Mouse (Mus musculus) heart, adult 2 months (tissue): ENCODE data around the gene Irak2.

Experiments
- CTCF ChIP-seq: fragments of 200-600 bp; IDR thresholded peaks from 2 replicates; pipeline ENCODE4 v1.8.1; 2022; ENCODE audit warnings: antibody characterized with exemption, mild to moderate bottlenecking, moderate library complexity
- EP300 ChIP-seq: fragments of 200-500 bp; IDR thresholded peaks from 2 replicates; pipeline ENCODE4 v1.6.1; 2011; ENCODE audit warnings: low read depth, low read length, control low read depth; ENCODE audit not compliant: insufficient read depth
- POLR2A ChIP-seq: fragments of 200-500 bp; IDR thresholded peaks from 2 replicates; pipeline ENCODE4 v1.6.1; 2011; ENCODE audit warnings: mild to moderate bottlenecking, low read depth, low read length, control low read depth; ENCODE audit not compliant: insufficient read depth

DNA sequence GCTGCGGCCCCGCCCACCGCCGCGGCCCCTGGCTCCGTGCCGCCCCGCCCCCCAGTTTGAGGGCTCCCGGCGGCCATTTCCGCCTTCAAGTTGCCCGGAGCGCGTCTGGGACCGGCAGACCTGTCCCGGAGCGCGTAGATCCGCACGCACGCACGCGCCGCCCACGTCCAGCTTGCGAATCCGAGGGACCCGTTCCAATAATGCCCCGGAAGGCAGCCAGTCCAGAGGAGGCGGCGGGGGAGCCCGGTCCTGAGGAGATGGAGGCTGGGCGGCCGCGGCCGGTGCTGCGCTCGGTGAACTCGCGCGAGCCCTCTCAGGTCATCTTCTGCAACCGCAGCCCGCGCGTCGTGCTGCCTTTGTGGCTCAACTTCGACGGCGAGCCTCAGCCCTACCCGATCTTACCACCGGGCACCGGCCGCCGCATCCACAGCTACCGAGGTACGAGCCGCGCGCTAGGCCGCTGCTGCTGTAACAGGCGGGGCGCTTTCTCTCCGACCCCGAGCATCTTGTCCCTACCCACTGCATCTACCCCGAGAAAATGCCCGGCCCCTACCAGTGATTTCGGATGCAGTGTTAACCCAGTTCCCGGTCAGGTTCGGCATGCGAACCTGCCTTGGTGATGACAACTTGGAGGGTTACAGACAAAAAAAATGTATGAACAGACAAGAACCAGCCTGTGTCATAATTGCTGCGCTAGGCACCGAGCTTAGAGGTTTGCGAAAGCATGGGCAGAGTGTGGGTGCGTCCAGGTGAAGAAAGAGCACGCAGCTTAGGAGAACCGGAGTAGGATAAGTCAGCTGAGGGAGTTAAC, 14.1 kb upstream of the Irak2 start, which contains the start of gene Vhl:
- TF ChIP-seq POLR2A = peak; percentile 52; the same call in 1 of the 2 replicates
- peak; percentile 54 for TF ChIP-seq CTCF
- TF ChIP-seq EP300 = no peak
